8 mouse cellular contexts compared by ENCODE assay signal in the genomic region with DNA sequence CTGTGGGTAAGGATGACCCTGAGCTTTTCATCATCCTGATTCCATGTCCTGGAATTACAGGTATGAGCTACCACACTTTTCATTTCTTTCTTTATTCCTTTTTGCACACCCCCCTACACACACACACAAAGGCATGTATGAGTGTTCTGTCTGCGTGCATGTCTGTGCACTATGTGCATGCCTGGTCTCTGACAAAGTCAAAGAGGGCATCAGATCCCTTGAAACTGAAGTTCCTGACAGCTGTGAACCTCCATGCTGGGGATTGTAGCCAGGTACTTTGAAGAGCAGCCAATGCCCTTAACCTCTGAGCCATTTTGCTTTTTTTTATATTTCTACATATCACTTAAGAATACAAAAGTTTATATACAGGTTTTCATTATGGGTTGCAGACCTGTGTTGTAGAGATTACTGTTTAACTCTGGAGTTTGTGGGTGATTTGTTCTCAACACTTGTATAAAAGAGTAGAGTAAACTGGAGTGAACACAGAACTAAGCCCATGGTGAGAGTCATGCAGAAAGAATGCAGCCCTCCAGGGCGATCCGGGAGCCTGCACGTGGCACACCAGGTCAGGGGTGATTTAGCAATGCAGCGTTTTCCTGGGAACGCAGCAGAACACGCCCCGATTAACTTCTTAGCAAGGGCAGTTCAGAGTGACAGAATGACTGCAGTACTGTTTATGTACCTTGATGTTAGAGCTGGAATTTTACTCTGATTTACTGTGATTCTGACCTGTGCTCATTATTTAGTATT. TPM values are rescaled to one million over a fixed set of nuclear protein-coding genes. Genes with fewer than 3 reads are reported as not detected.
DNase-seq lines count a peak whose midpoint lies in the region; ATAC-seq and TF ChIP-seq lines count a peak whose summit lies in the region.

No protein-coding gene starts in this region.

- H3K4me2 ChIP-seq in embryonic facial prominence, embryonic 11.5 days (ENCODE audit: low read depth, low read length) = no peak overlapping the region
- H3K4me2 ChIP-seq in intestine, postnatal 0 days (replicated peaks; ENCODE audit: low read depth) = no peak overlapping the region
- peak overlapping the region; percentile 60; the same call in 1 of the 2 replicates for H3K4me2 ChIP-seq in liver, embryonic 16.5 days (ENCODE audit: low read depth, low read length)
- H3K4me2 ChIP-seq in midbrain, embryonic 16.5 days (ENCODE audit: low read length) = no peak overlapping the region

- no peaks in the 10 kb centered on the region for H3K36me3 ChIP-seq in embryonic facial prominence, embryonic 11.5 days (replicated peaks; ENCODE audit: control insufficient read depth, insufficient read depth, low read depth, low read length)
- H3K36me3 ChIP-seq in intestine, postnatal 0 days (ENCODE audit: control insufficient read depth, insufficient read depth) = no peaks in the 10 kb centered on the region
- H3K36me3 ChIP-seq in liver, embryonic 16.5 days (ENCODE audit: control insufficient read depth, insufficient read depth) = peaks cover 21% of the 10 kb centered on the region
- H3K36me3 ChIP-seq in midbrain, embryonic 16.5 days (ENCODE audit: control insufficient read depth, insufficient read depth, low read length) = no peaks in the 10 kb centered on the region

- TF ChIP-seq CTCF in intestine, postnatal 0 days (IDR thresholded peaks at IDR 0.05; ENCODE audit: low read depth) = no peak
- no peak for TF ChIP-seq CTCF in cerebellum, adult 2 months (IDR thresholded peaks at IDR 0.05; ENCODE audit: borderline replicate concordance, insufficient read depth, low read depth, low read length)

- WGBS in embryonic facial prominence, embryonic 11.5 days = 19% methylated on average over 8 of the region's 8 CpGs
- WGBS in intestine, postnatal 0 days = 14% methylated on average over 8 of the region's 8 CpGs
- 60% methylated on average over 8 of the region's 8 CpGs for WGBS in liver, embryonic 16.5 days (ENCODE audit: insufficient replicate concordance)
- 40% methylated on average over 8 of the region's 8 CpGs for WGBS in cerebellum, adult 2 months
- WGBS in midbrain, embryonic 16.5 days = 33% methylated on average over 8 of the region's 8 CpGs

- no peak for TF ChIP-seq POLR2A in cerebellum, adult 2 months (IDR thresholded peaks at IDR 0.05; ENCODE audit: borderline replicate concordance, insufficient read depth, low read length)

- no peak overlapping the region for H3K9ac ChIP-seq in embryonic facial prominence, embryonic 11.5 days (replicated peaks; ENCODE audit: low read length)
- no peak overlapping the region for H3K9ac ChIP-seq in intestine, postnatal 0 days (ENCODE audit: low read depth, low read length)
- 0 out of 2 replicates have a peak overlapping the region, but pooled peaks have one; percentile 15 for H3K9ac ChIP-seq in liver, embryonic 16.5 days (ENCODE audit: low read depth, low read length)
- H3K9ac ChIP-seq in midbrain, embryonic 16.5 days (ENCODE audit: low read depth, low read length) = no peak overlapping the region

- no peak for ATAC-seq in embryonic facial prominence, embryonic 11.5 days (replicated peaks; ENCODE audit: insufficient number of reproducible peaks, low FRiP score, low TSS enrichment, low read depth)
- peak; percentile 77 for ATAC-seq in intestine, postnatal 0 days
- no peak for ATAC-seq in liver, embryonic 16.5 days (ENCODE audit: low read depth)
- ATAC-seq in midbrain, embryonic 16.5 days = no peak

- DNase-seq in adipocyte (ENCODE audit: low spot score) = peak; percentile 75
- peak; percentile 70 for DNase-seq in embryonic facial prominence, embryonic 11.5 days (ENCODE audit: low spot score)
- DNase-seq in cerebellum, adult 2 months = no peak
- no peak for DNase-seq in right cerebral cortex, adult 18-20 months
- no peak for DNase-seq in frontal cortex, postnatal 14 days (ENCODE audit: low spot score in 2 of 2)

- H3K27me3 ChIP-seq in embryonic facial prominence, embryonic 11.5 days (ENCODE audit: control insufficient read depth, insufficient read depth, low read length) = no peaks in the 10 kb centered on the region
- H3K27me3 ChIP-seq in intestine, postnatal 0 days (replicated peaks; ENCODE audit: control insufficient read depth, insufficient read depth, low read length) = no peaks in the 10 kb centered on the region
- H3K27me3 ChIP-seq in liver, embryonic 16.5 days (ENCODE audit: control insufficient read depth, insufficient read depth, low read depth, low read length) = no peaks in the 10 kb centered on the region
- H3K27me3 ChIP-seq in cerebellum, adult 2 months (ENCODE audit: control insufficient read depth, insufficient read depth, low read length) = no peaks in the 10 kb centered on the region
- no peaks in the 10 kb centered on the region for H3K27me3 ChIP-seq in midbrain, embryonic 16.5 days (ENCODE audit: control insufficient read depth, insufficient read depth, low read depth, low read length)

- no peak overlapping the region for H3K4me3 ChIP-seq in embryonic facial prominence, embryonic 11.5 days (ENCODE audit: low read depth, low read length)
- no peak overlapping the region for H3K4me3 ChIP-seq in intestine, postnatal 0 days (ENCODE audit: low read depth, low read length)
- H3K4me3 ChIP-seq in liver, embryonic 16.5 days (ENCODE audit: low read depth, low read length) = no peak overlapping the region
- no peak overlapping the region for H3K4me3 ChIP-seq in cerebellum, adult 2 months (replicated peaks; ENCODE audit: insufficient read depth, low read depth, low read length)
- H3K4me3 ChIP-seq in midbrain, embryonic 16.5 days (ENCODE audit: low read depth, low read length) = no peak overlapping the region

- H3K4me1 ChIP-seq in embryonic facial prominence, embryonic 11.5 days (ENCODE audit: control insufficient read depth, insufficient read depth, low read length) = 0 out of 2 replicates have a peak, but pooled peaks cover 4% of the 10 kb centered on the region
- peaks cover 16% of the 10 kb centered on the region for H3K4me1 ChIP-seq in intestine, postnatal 0 days (replicated peaks; ENCODE audit: control insufficient read depth, insufficient read depth, low read length)
- peaks cover 60% of the 10 kb centered on the region for H3K4me1 ChIP-seq in liver, embryonic 16.5 days (ENCODE audit: control insufficient read depth, low read depth, low read length)
- H3K4me1 ChIP-seq in cerebellum, adult 2 months (ENCODE audit: control insufficient read depth, insufficient read depth, low read length) = peaks cover 3% of the 10 kb centered on the region; the same call in 1 of the 2 replicates
- H3K4me1 ChIP-seq in midbrain, embryonic 16.5 days (ENCODE audit: control insufficient read depth, insufficient read depth, low read length) = no peaks in the 10 kb centered on the region

- no peaks in the 10 kb centered on the region for H3K9me3 ChIP-seq in embryonic facial prominence, embryonic 11.5 days (replicated peaks; ENCODE audit: control insufficient read depth, low read length)
- no peaks in the 10 kb centered on the region for H3K9me3 ChIP-seq in intestine, postnatal 0 days (ENCODE audit: control insufficient read depth)
- H3K9me3 ChIP-seq in liver, embryonic 16.5 days (replicated peaks; ENCODE audit: control insufficient read depth, low read length) = no peaks in the 10 kb centered on the region
- H3K9me3 ChIP-seq in midbrain, embryonic 16.5 days (replicated peaks; ENCODE audit: control insufficient read depth, low read length, poor library complexity, severe bottlenecking) = no peaks in the 10 kb centered on the region

- no peak overlapping the region for H3K27ac ChIP-seq in embryonic facial prominence, embryonic 11.5 days (replicated peaks; ENCODE audit: low read depth, low read length)
- H3K27ac ChIP-seq in intestine, postnatal 0 days (ENCODE audit: low read depth, low read length) = peak overlapping the region; percentile 73; the same call in 1 of the 2 replicates
- peak overlapping the region; percentile 97 for H3K27ac ChIP-seq in liver, embryonic 16.5 days (ENCODE audit: low read length)
- H3K27ac ChIP-seq in cerebellum, adult 2 months (ENCODE audit: insufficient read depth, low read length) = no peak overlapping the region
- no peak overlapping the region for H3K27ac ChIP-seq in midbrain, embryonic 16.5 days (ENCODE audit: low read length)

RNA-seq across cellular contexts. Expression of a gene that starts 22.2 kb away (rescaled TPM):
- 10.5 TPM in 2 replicates for polyA plus RNA-seq in embryonic facial prominence, embryonic 11.5 days (2014; fragmentation: Nextera tagmentation; extraction: Ambion mirVana)
- 5.4 and 5.8 TPM in 2 replicates for polyA plus RNA-seq in intestine, postnatal 0 days (2015; fragmentation: Nextera tagmentation; extraction: Ambion mirVana)
- polyA plus RNA-seq in liver, embryonic 16.5 days (2015; fragmentation: Nextera tagmentation; extraction: Ambion mirVana) = 58.9 TPM in 2 replicates
- polyA plus RNA-seq in cerebellum, adult 2 months (2012; rRNA removed) = 65.4 and 66.2 TPM in 2 replicates
- polyA plus RNA-seq in midbrain, embryonic 16.5 days (2015; fragmentation: Nextera tagmentation; extraction: Ambion mirVana) = 17.3 and 17.6 TPM in 2 replicates

RNA-seq across cellular contexts. Expression of a gene that starts 22.2 kb away (rescaled TPM):
- 34.3 and 35.3 TPM in 2 replicates for polyA plus RNA-seq in embryonic facial prominence, embryonic 11.5 days (2014; fragmentation: Nextera tagmentation; extraction: Ambion mirVana)
- 13.1 and 13.9 TPM in 2 replicates for polyA plus RNA-seq in intestine, postnatal 0 days (2015; fragmentation: Nextera tagmentation; extraction: Ambion mirVana)
- polyA plus RNA-seq in liver, embryonic 16.5 days (2015; fragmentation: Nextera tagmentation; extraction: Ambion mirVana) = 49.1 and 49.5 TPM in 2 replicates
- 26.5 and 27.7 TPM in 2 replicates for polyA plus RNA-seq in cerebellum, adult 2 months (2012; rRNA removed)
- 112 and 124 TPM in 2 replicates for polyA plus RNA-seq in midbrain, embryonic 16.5 days (2015; fragmentation: Nextera tagmentation; extraction: Ambion mirVana)

Comparison
In these comparisons a context has a peak if more than half of its experiments do, and no peak if none do; other contexts are left out.
1. DNase-seq: peak in adipocyte (single experiment) and embryonic facial prominence, embryonic 11.5 days (single experiment); none in cerebellum, adult 2 months (0 of 2), right cerebral cortex, adult 18-20 months (single experiment) and frontal cortex, postnatal 14 days (0 of 2).
2. H3K27ac ChIP-seq: peak in intestine, postnatal 0 days (single experiment) and liver, embryonic 16.5 days (single experiment); none in embryonic facial prominence, embryonic 11.5 days (single experiment), cerebellum, adult 2 months (single experiment) and midbrain, embryonic 16.5 days (single experiment).